Mouse (Mus musculus): ENCODE results near the gene Myh11. TPM values are rescaled to one million over a fixed set of nuclear protein-coding genes. Genes with fewer than 3 reads are reported as not detected.
A peak's percentile ranks its signal among the peaks of the same experiment; 100 is the strongest.

Myh11 gene
- total and polyA plus RNA-seq, 3 experiments = 16.9 to 34.4 (median 31.7) TPM

DNA sequence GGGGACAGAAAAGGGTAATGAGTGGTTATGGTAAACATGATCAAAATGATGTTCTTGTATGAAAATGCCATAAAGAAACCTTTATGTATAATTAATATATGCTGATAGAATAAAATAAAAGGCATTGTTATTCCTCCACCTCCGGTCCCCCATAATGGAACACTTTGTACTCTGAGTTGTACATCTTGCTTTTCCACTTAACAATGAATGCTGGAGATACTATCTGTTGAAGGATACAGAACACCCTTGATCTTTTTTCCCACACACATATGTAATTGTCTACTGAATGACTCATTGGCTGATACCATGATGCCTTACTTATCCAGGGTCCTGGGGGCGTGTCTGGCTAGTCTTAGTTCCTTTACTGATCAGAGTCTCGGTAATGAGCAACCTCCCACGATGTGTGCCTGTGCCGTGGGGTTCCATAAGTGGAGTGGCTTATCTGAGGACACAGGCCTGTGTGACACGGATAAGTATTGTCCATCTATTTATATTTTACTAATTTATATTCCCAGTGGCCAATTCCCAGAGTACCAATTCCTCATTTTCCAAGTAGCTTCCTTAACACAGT is 110.9 kb downstream of the Myh11 start:
- Histone ChIP-seq H3K36me3 (ENCODE audit: control insufficient read depth, insufficient read depth, low read length) (peaks cover 30% of the 10 kb centered on the region), H3K27ac (peak overlapping the region; percentile 34; the same call in 1 of the 2 replicates), H3K4me1 (ENCODE audit: control insufficient read depth, insufficient read depth, low read length) (peaks cover 9% of the 10 kb centered on the region), H3K9ac (ENCODE audit: low read depth, low read length) (no peak overlapping the region), H3K4me3 (no peak overlapping the region), H3K79me2 (replicated peaks; ENCODE audit: control insufficient read depth, insufficient read depth, low read length) (0 out of 2 replicates have a peak, but pooled peaks cover 1% of the 10 kb centered on the region), H3K27me3 (ENCODE audit: control insufficient read depth, insufficient read depth, low read length) (no peaks in the 10 kb centered on the region)
- intact Hi-C loops (cut with DNase I) = no loop called here
- no peak for TF ChIP-seq EP300 (IDR thresholded peaks at IDR 0.05; ENCODE audit: insufficient read depth, low read depth, low read length)
- no peak for TF ChIP-seq POLR2A (IDR thresholded peaks at IDR 0.05; ENCODE audit: insufficient read depth, low read depth, low read length)
- no peak for TF ChIP-seq CTCF (IDR thresholded peaks at IDR 0.05)
- 25% methylated on average over 6 of the region's 6 CpGs for WGBS
- DNase-seq = no peak

DNA sequence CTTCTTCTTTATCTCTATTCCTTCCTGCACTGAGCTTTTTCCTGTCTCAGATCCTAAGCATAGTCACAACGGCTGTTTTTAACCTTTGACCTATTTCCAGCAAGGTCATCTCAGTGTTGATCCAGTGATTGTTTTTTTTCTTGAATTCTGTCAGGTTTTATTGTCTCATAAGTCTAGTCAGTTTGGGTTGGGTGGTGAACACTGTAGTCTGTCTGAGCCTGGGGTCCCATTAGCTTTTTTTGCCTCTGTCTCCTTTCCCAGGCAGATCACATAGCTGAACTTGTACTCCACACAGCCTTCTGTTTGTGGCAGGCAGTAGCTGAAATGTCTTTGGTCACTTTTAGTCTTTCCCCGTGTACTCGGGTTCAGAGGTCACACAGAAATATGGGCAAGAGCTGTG is 113.1 kb downstream of the Myh11 start:
- intact Hi-C loops (cut with DNase I) = loop anchor here (2.0 kb wide), 1 partner anchor 17 kb away; no protein-coding TSS in a partner anchor
- Histone ChIP-seq H3K79me2 (replicated peaks; ENCODE audit: control insufficient read depth, insufficient read depth, low read length) (0 out of 2 replicates have a peak, but pooled peaks cover 1% of the 10 kb centered on the region), H3K36me3 (ENCODE audit: control insufficient read depth, insufficient read depth, low read length) (peaks cover 30% of the 10 kb centered on the region), H3K27me3 (ENCODE audit: control insufficient read depth, insufficient read depth, low read length) (no peaks in the 10 kb centered on the region), H3K4me3 (no peak overlapping the region), H3K4me1 (ENCODE audit: control insufficient read depth, insufficient read depth, low read length) (peaks cover 9% of the 10 kb centered on the region), H3K9ac (ENCODE audit: low read depth, low read length) (no peak overlapping the region), H3K27ac (peak overlapping the region; percentile 78)
- DNase-seq = no peak
- TF ChIP-seq EP300 (IDR thresholded peaks at IDR 0.05; ENCODE audit: insufficient read depth, low read depth, low read length) (no peak), CTCF (IDR thresholded peaks at IDR 0.05) (no peak), POLR2A (IDR thresholded peaks at IDR 0.05; ENCODE audit: insufficient read depth, low read depth, low read length) (no peak)
- 22% methylated on average over 3 of the region's 3 CpGs for WGBS

DNA sequence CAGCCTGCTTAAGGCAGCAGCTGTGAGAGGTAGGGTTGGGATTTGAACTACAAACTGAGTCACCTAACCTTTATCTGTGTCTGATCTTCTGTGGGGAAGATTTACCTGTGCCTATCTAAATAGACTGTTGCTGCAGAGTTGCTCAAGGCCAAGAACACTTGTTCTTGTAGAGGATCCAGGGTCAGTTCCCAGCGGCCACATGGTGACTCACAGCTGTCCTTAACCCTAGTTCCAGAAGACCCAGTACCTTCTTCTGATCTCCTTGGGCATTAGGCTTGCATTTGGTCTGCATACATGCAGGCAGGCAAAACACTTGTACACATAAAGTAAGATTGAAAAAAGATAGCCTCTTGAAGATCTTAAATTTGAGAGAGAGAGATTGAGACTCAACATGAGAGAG is 121.5 kb downstream of the Myh11 start:
- WGBS = 89% methylated on average over 1 of the region's 1 CpGs
- Histone ChIP-seq H3K36me3 (ENCODE audit: control insufficient read depth, insufficient read depth, low read length) (no peaks in the 10 kb centered on the region; the same call in 1 of the 2 replicates), H3K27ac (no peak overlapping the region), H3K4me1 (ENCODE audit: control insufficient read depth, insufficient read depth, low read length) (peaks cover 3% of the 10 kb centered on the region), H3K79me2 (replicated peaks; ENCODE audit: control insufficient read depth, insufficient read depth, low read length) (peaks cover 2% of the 10 kb centered on the region; the same call in 1 of the 2 replicates), H3K27me3 (ENCODE audit: control insufficient read depth, insufficient read depth, low read length) (no peaks in the 10 kb centered on the region), H3K4me3 (no peak overlapping the region), H3K9ac (ENCODE audit: low read depth, low read length) (no peak overlapping the region)
- TF ChIP-seq EP300 (IDR thresholded peaks at IDR 0.05; ENCODE audit: insufficient read depth, low read depth, low read length) = no peak
- no peak for TF ChIP-seq CTCF (IDR thresholded peaks at IDR 0.05)
- no peak for TF ChIP-seq POLR2A (IDR thresholded peaks at IDR 0.05; ENCODE audit: insufficient read depth, low read depth, low read length)
- no peak for DNase-seq
- intact Hi-C loops (cut with DNase I) = no loop called here

DNA sequence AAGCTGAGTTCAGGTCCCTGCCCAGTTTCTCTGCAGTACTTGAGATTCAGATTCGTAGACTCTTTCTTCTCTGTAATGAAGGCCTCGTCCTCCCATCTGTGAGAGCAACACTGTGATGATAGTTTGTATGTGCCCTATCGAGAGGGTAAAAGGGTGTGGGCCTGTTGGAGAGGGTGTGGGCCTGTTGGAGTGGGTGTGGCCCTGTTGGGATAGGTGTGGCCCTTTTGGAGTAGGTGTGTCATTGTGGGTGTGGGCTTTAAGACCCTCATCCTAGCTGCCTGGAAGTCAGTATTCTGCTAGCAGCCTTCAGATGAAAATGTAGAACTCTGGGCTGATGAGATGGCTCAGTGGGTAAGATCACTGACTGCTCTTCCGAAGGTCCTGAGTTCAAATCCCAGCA is 124.7 kb downstream of the Myh11 start:
- 85% methylated on average over 4 of the region's 4 CpGs for WGBS
- intact Hi-C loops (cut with DNase I) = no loop called here

DNA sequence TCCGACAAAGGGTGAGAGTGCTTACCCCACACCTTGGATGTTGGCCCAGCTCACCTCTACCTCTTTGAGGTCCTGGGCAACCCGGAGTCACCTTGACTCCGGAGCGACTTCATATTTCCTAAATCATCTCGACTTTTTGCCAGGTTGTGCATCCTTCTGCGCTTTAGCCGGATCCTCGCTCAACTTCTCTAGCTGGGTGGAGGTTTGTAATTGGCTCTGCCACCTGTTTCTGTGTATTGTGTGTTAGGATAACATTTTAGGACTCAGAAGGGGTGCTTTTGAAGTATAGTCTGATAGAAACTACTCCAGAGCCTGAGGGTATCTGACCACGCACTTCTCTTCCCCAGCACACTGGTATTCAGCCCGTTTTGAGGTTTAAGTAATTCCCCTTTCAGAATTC is 127.4 kb downstream of the Myh11 start:
- H3K27me3 ChIP-seq (ENCODE audit: control insufficient read depth, insufficient read depth, low read length) = no peaks in the 10 kb centered on the region
- 5% methylated on average over 10 of the region's 10 CpGs for WGBS
- H3K4me3 ChIP-seq = peak overlapping the region; percentile 72
- no peak for DNase-seq
- peaks cover 4% of the 10 kb centered on the region for H3K4me1 ChIP-seq (ENCODE audit: control insufficient read depth, insufficient read depth, low read length)
- intact Hi-C loops (cut with DNase I) = loop anchor here (2.0 to 5.0 kb wide), 2 partner anchors 13 to 154 kb away; partner anchors contain the start of gene Fopnl
- H3K27ac ChIP-seq = peak overlapping the region; percentile 93
- H3K36me3 ChIP-seq (ENCODE audit: control insufficient read depth, insufficient read depth, low read length) = no peaks in the 10 kb centered on the region
- TF ChIP-seq EP300 (IDR thresholded peaks at IDR 0.05; ENCODE audit: insufficient read depth, low read depth, low read length) (no peak), CTCF (IDR thresholded peaks at IDR 0.05) (no peak), POLR2A (IDR thresholded peaks at IDR 0.05; ENCODE audit: insufficient read depth, low read depth, low read length) (no peak)
- peak overlapping the region; percentile 86 for H3K9ac ChIP-seq (ENCODE audit: low read depth, low read length)
- H3K79me2 ChIP-seq (replicated peaks; ENCODE audit: control insufficient read depth, insufficient read depth, low read length) = peaks cover 2% of the 10 kb centered on the region; the same call in 1 of the 2 replicates

More for the DNA sequence above, 124.7 kb downstream of the Myh11 start:
- DNase-seq = no peak
- Histone ChIP-seq H3K9ac (ENCODE audit: low read depth, low read length) (no peak overlapping the region), H3K4me3 (no peak overlapping the region), H3K79me2 (replicated peaks; ENCODE audit: control insufficient read depth, insufficient read depth, low read length) (peaks cover 2% of the 10 kb centered on the region; the same call in 1 of the 2 replicates), H3K4me1 (ENCODE audit: control insufficient read depth, insufficient read depth, low read length) (peaks cover 4% of the 10 kb centered on the region), H3K27me3 (ENCODE audit: control insufficient read depth, insufficient read depth, low read length) (no peaks in the 10 kb centered on the region), H3K36me3 (ENCODE audit: control insufficient read depth, insufficient read depth, low read length) (no peaks in the 10 kb centered on the region), H3K27ac (no peak overlapping the region)
- TF ChIP-seq CTCF (IDR thresholded peaks at IDR 0.05) (no peak), EP300 (IDR thresholded peaks at IDR 0.05; ENCODE audit: insufficient read depth, low read depth, low read length) (no peak), POLR2A (IDR thresholded peaks at IDR 0.05; ENCODE audit: insufficient read depth, low read depth, low read length) (no peak)

DNA sequence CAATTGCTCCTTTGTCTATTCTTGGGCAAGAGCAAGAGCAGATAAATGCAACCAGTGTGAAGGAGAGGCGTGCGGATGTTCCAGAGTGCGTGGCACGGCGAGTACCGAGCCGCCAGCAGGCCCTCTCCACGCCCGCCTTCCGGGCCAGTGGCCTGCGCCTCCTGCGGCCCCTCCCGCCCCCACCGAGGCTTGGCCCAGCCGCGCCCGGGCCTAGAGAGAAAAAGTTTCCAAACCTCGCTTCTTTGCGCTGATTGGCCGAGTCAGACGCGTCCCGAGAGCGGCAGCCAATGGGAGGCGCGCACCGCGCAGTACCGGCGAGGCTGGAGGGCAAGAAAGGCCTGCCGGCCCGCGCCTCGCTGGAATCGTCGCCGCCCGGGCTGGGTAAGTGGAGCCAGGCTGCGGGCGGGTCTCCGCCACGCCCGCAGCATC is 128.2 kb downstream of the Myh11 start, which contains the start of the genes Nde1 and Marf1:
Gene Nde1, plus strand, starts transcription at position 288 of the 429 bp plus-strand sequence.
Gene Marf1, minus strand, starts transcription at position 364 of the 429 bp plus-strand sequence.
- peak; percentile 91 to 96 for DNase-seq
- TF ChIP-seq POLR2A (IDR thresholded peaks at IDR 0.05; ENCODE audit: insufficient read depth, low read depth, low read length) = peak; percentile 93
- 0 out of 2 replicates have a peak, but pooled peaks have one; percentile 33 for TF ChIP-seq EP300 (IDR thresholded peaks at IDR 0.05; ENCODE audit: insufficient read depth, low read depth, low read length)
- peak; percentile 28; the same call in 1 of the 2 replicates for TF ChIP-seq CTCF (IDR thresholded peaks at IDR 0.05)
- WGBS = under 1% methylated on average over 43 of the region's 43 CpGs
- Histone ChIP-seq H3K79me2 (replicated peaks; ENCODE audit: control insufficient read depth, insufficient read depth, low read length) (peaks cover 2% of the 10 kb centered on the region; the same call in 1 of the 2 replicates), H3K27ac (peak within 1 kb of the TSS; percentile 93), H3K4me3 (peak within 1 kb of the TSS; percentile 72), H3K4me1 (ENCODE audit: control insufficient read depth, insufficient read depth, low read length) (peaks cover 6% of the 10 kb centered on the region), H3K27me3 (ENCODE audit: control insufficient read depth, insufficient read depth, low read length) (no peaks in the 10 kb centered on the region), H3K36me3 (ENCODE audit: control insufficient read depth, insufficient read depth, low read length) (no peaks in the 10 kb centered on the region), H3K9ac (ENCODE audit: low read depth, low read length) (peak within 1 kb of the TSS; percentile 86)
- intact Hi-C loops (cut with DNase I) = loop anchor here (2.0 to 5.0 kb wide), 2 partner anchors 14 to 154 kb away; partner anchors contain the start of gene Fopnl
